In the genomic region with DNA sequence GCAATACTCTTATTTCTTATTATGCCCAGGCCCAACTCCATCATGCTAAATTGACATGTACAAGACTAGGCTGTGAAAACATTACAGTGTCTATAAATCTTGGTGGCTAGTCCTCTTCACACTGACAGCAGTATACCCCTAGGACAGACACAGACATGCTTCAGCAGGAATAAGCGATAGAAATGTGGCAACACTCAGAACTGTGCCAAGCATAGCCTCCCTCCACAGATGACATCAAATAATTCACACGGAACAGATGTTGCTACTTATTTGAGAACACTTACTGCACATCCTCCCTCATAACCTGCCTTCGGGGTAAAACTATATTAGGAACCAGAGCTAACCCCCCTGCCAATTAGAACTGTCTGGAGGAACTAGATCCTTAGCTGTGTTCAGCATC, we compare ENCODE assay signal across 25 mouse cellular contexts.
DNase-seq lines count a peak whose midpoint lies in the region; ATAC-seq lines count a peak whose summit lies in the region.
"Had no signal": no experiment of that assay in that cellular context is flagged by ENCODE, and none has a peak within 500 bp of the region (broad histone marks: within the 10 kb centered on the region; RNA-seq: fewer than 3 reads in every experiment).

No protein-coding gene starts in this region.

- peak; percentile 11 to 27 for DNase-seq in frontal cortex, postnatal 36 days (ENCODE audit: low spot score in 2 of 2)
- DNase-seq in frontal cortex, postnatal 14 days (ENCODE audit: low spot score in 2 of 2), result no peak
- no peak for DNase-seq in limb, embryonic 10.5 days (ENCODE audit: low spot score)
- peak; percentile 8 for DNase-seq in adipocyte (ENCODE audit: low spot score)
- DNase-seq in cerebellum, adult 9-11 months, result no peak
- DNase-seq: adrenal gland, adult 2 months; B cell, adult 2 months; cerebellum, postnatal 10 days; gastrocnemius, postnatal 25 days; heart, postnatal 4 days; kidney, postnatal 4 days; left cerebral cortex, postnatal 4 days; lung, adult 2 months; spleen, adult 18-20 months; thymus, adult 2 months had no signal

- no peaks in the 10 kb centered on the region for H3K36me3 ChIP-seq in limb, embryonic 12.5 days
- no peaks in the 10 kb centered on the region for H3K36me3 ChIP-seq in limb, embryonic 10.5 days
- H3K36me3 ChIP-seq in neural tube, embryonic 15.5 days, result no peaks in the 10 kb centered on the region
- H3K36me3 ChIP-seq: embryonic facial prominence, embryonic 15.5 days; heart, embryonic 15.5 days; kidney, embryonic 15.5 days; liver, embryonic 12.5 days; midbrain, embryonic 15.5 days had no signal

- no peak overlapping the region for H3K4me3 ChIP-seq in limb, embryonic 12.5 days (replicated peaks)
- H3K4me3 ChIP-seq in limb, embryonic 10.5 days, result no peak overlapping the region
- H3K4me3 ChIP-seq in neural tube, embryonic 15.5 days (replicated peaks), result no peak overlapping the region
- H3K4me3 ChIP-seq: embryonic facial prominence, embryonic 15.5 days; heart, embryonic 15.5 days; kidney, embryonic 15.5 days; liver, embryonic 12.5 days; megakaryocyte, embryonic 14.5 days; midbrain, embryonic 15.5 days had no signal

- H3K9ac ChIP-seq in limb, embryonic 12.5 days (replicated peaks), result no peak overlapping the region
- no peak overlapping the region for H3K9ac ChIP-seq in neural tube, embryonic 15.5 days (replicated peaks)
- H3K9ac ChIP-seq: embryonic facial prominence, embryonic 15.5 days; heart, embryonic 15.5 days; kidney, embryonic 15.5 days; liver, embryonic 12.5 days; midbrain, embryonic 15.5 days had no signal

- WGBS in limb, embryonic 12.5 days, result 69% methylated on average over 3 of the region's 3 CpGs
- 83% methylated on average over 3 of the region's 3 CpGs for WGBS in limb, embryonic 10.5 days
- 62% methylated on average over 3 of the region's 3 CpGs for WGBS in neural tube, embryonic 15.5 days

- 0 out of 2 replicates have a peak, but pooled peaks have one; percentile 63 for ATAC-seq in limb, embryonic 12.5 days (ENCODE audit: insufficient number of reproducible peaks, insufficient read depth, low FRiP score, low TSS enrichment, low read depth)
- peak; percentile 47; the same call in 1 of the 2 replicates for ATAC-seq in neural tube, embryonic 15.5 days (ENCODE audit: low FRiP score)
- ATAC-seq: forebrain, embryonic 16.5 days; intestine, embryonic 16.5 days; liver, embryonic 12.5 days; midbrain, embryonic 15.5 days had no signal

- H3K27me3 ChIP-seq in limb, embryonic 12.5 days, result no peaks in the 10 kb centered on the region
- H3K27me3 ChIP-seq in limb, embryonic 10.5 days (ENCODE audit: low read depth, poor library complexity, severe bottlenecking), result no peaks in the 10 kb centered on the region
- H3K27me3 ChIP-seq in neural tube, embryonic 15.5 days (replicated peaks), result no peaks in the 10 kb centered on the region
- H3K27me3 ChIP-seq: embryonic facial prominence, embryonic 15.5 days; heart, embryonic 15.5 days; kidney, embryonic 15.5 days; liver, embryonic 12.5 days; megakaryocyte, embryonic 14.5 days; midbrain, embryonic 15.5 days had no signal

- H3K4me2 ChIP-seq in limb, embryonic 12.5 days, result no peak overlapping the region
- H3K4me2 ChIP-seq in neural tube, embryonic 15.5 days, result no peak overlapping the region
- H3K4me2 ChIP-seq: embryonic facial prominence, embryonic 15.5 days; heart, embryonic 15.5 days; kidney, embryonic 15.5 days; liver, embryonic 12.5 days; midbrain, embryonic 15.5 days had no signal

- H3K9me3 ChIP-seq in limb, embryonic 12.5 days, result peaks cover 4% of the 10 kb centered on the region; the same call in 1 of the 2 replicates
- H3K9me3 ChIP-seq in limb, embryonic 10.5 days (replicated peaks), result no peaks in the 10 kb centered on the region
- 0 out of 2 replicates have a peak, but pooled peaks cover 4% of the 10 kb centered on the region for H3K9me3 ChIP-seq in neural tube, embryonic 15.5 days (replicated peaks)
- H3K9me3 ChIP-seq: midbrain, embryonic 15.5 days had no signal

- no peaks in the 10 kb centered on the region for H3K4me1 ChIP-seq in limb, embryonic 12.5 days (replicated peaks)
- no peaks in the 10 kb centered on the region for H3K4me1 ChIP-seq in limb, embryonic 10.5 days
- H3K4me1 ChIP-seq in neural tube, embryonic 15.5 days, result no peaks in the 10 kb centered on the region
- H3K4me1 ChIP-seq: embryonic facial prominence, embryonic 15.5 days; heart, embryonic 15.5 days; kidney, embryonic 15.5 days; liver, embryonic 12.5 days; megakaryocyte, embryonic 14.5 days; midbrain, embryonic 15.5 days had no signal

- H3K27ac ChIP-seq in limb, embryonic 12.5 days, result no peak overlapping the region
- no peak overlapping the region for H3K27ac ChIP-seq in limb, embryonic 10.5 days
- no peak overlapping the region for H3K27ac ChIP-seq in neural tube, embryonic 15.5 days (replicated peaks)
- H3K27ac ChIP-seq: embryonic facial prominence, embryonic 15.5 days; heart, embryonic 15.5 days; kidney, embryonic 15.5 days; liver, embryonic 12.5 days; midbrain, embryonic 15.5 days had no signal

Comparison
In these comparisons a context has a peak if more than half of its experiments do, and no peak if none do; other contexts are left out.
1. DNase-seq: peak in frontal cortex, postnatal 36 days (2 of 2) and adipocyte (single experiment); none in frontal cortex, postnatal 14 days (0 of 2), limb, embryonic 10.5 days (single experiment) and cerebellum, adult 9-11 months (single experiment).